Mouse (Mus musculus): Measurements from ENCODE around the gene Slc16a2. TPM values are rescaled to one million over a fixed set of nuclear protein-coding genes. Genes with fewer than 3 reads are reported as not detected.

Slc16a2 gene
- polyA plus RNA-seq, 1 experiment from 2014 or later = 8.4 TPM

Other genes with a start within 250 kb of the Slc16a2 start
- gene Zcchc13, start 191.4 kb downstream of the Slc16a2 start, polyA plus RNA-seq (2015; fragmentation: Nextera tagmentation; extraction: Ambion mirVana) = not detected in 2 replicates
- 9.6 and 10.8 TPM in 2 replicates for gene Rlim, start 159.3 kb upstream of the Slc16a2 start, polyA plus RNA-seq (2015; fragmentation: Nextera tagmentation; extraction: Ambion mirVana)